Mouse (Mus musculus) spleen, embryonic (tissue): ENCODE data around the gene Gm16867.
"Not testable (repeated sequence)": the region's sequence is repeated elsewhere in the genome, so short reads cannot be mapped to it uniquely, and the experiment has no call there.

Experiments
- CTCF ChIA-PET: fragments of 350-600 bp; sonication (Branson Sonifier 250); formaldehyde crosslinking; loops from one replicate; lab custom pipeline; 2022; lab: Charles Lee

Gm16867 gene

GRCm38 (mm10) chr14:69464465-69464864, 38.7 kb downstream of the Gm16867 start:
- CTCF ChIA-PET, result not testable (repeated sequence)

DNA sequence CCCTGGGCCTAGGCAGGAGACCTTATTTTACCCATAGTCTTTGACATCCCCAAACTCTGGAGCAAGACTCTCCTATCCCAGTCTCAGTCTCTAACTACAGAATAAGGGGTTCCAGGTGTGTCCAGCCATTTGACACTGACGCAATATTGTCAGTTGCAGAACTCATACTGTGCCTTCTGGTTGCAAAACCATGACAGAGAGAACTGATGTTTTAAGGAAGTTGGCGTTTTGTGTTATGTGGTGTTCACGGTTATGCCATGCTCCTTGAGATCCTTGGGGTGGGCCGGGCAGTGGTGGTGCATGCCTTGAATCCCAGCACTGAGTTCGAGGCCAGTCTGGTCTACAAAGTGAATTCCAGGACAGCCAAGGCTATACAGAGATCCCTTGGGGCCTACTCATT, 45.5 kb downstream of the Gm16867 start:
- CTCF ChIA-PET, result not testable (repeated sequence)

- CTCF ChIA-PET, result not testable (repeated sequence)
Observed at GRCm38 (mm10) chr14:69454640-69455039, 48.5 kb downstream of the Gm16867 start.

DNA sequence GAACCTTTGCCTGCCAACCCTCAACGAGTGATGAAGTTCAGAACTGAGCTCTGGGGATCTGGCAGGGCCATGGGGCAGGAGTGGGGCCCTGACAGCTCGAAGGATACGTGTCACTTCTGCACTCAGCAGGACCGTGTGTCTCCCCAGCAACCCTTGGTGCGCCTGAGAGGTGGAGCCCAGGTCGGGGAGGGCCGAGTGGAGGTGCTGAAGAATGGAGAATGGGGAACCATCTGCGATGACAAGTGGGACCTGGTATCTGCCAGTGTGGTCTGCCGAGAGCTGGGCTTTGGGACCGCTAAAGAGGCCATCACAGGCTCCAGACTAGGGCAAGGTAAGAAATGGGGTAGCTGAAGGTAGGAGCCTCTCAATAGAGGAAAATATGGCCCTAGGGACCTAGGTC, 54.3 kb downstream of the Gm16867 start:
- CTCF ChIA-PET, result not testable (repeated sequence)

DNA sequence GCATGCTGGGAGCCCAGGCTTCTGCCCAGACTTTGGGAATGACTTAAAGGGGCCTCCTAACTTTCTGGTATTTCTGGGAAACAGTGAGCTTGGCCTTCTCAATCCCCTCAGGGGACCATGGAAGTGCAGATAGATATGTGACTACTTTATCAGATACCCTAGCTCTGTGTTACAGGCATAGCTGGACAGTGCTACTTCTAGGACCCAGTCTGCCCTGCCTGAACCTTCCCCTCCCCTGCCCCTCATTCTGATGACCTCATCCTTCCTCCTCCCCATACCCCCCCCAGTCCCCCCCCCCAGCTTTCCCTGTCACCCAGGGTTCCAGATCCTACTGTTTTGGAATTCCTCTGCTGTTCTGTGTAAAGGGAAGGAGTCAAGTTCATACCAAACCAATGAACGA, 56.2 kb downstream of the Gm16867 start:
- CTCF ChIA-PET, result not testable (repeated sequence)

GRCm38 (mm10) chr14:69443092-69443692, 60.0 kb downstream of the Gm16867 start:
- CTCF ChIA-PET, result not testable (repeated sequence)

DNA sequence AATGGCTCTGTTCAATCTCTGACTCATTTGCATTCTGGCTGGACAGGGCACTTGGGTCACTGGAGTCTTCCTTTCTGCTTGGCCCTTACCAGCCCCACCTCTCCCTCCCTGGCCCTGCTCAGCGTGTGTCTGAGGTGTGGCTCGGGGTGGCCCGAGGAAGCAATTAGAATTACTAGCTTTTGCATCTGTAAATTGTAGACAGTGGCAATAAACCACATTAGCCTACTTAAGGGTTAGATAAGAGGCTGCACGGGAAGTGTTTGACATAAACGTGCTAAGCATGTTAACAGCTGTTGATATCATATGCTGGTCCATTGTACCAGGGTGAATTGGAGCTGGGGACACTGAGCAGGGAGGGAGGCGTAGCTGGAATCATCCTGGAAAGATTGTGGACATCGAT, 62.2 kb downstream of the Gm16867 start:
- CTCF ChIA-PET, result not testable (repeated sequence)

DNA sequence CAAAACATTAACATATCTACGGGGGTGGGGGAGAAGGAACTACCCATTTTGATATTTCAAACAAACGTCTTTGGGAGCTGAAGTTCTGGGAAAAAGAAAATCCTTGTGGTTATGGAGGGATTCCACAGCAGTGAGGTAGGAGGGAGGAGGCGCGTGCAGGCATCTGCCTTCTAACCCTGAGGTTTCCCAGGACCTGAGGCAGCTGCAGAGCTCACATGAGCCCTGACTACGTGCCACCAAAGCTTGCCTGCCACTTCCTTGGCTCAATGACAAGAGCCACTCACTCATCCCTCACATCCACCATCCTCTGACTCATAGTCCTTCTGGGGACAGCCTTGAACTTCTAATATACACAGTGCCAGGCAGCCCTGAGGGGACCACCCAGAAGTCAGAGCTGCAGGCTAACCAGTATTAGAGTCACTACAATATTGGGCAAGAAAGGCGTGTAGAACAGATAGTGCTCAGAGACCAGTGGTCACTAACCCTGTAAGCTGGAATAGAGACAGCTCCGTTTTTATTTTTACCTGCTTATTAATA, 64.4 kb downstream of the Gm16867 start:
- CTCF ChIA-PET, result not testable (repeated sequence)

DNA sequence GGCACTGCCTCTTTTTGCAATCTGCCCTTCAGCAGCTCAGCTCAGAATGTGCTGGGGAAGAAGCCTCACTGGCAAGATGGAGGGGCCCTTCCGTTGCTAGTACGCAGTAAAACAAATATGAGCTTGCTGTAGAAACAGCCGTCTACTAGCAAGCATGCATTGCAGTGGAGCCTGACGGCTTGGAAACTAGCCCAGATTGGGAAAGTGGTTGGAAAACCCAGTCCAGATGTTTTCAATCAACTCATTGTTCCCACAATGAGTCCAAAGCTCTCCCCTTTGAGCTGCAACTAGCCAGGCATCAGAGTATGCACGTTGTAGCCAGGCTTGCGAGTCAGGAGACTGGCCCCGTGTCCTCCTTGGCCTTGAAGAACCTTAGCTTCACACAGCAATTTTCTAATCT, 82.2 kb downstream of the Gm16867 start:
- CTCF ChIA-PET, result not testable (repeated sequence)

DNA sequence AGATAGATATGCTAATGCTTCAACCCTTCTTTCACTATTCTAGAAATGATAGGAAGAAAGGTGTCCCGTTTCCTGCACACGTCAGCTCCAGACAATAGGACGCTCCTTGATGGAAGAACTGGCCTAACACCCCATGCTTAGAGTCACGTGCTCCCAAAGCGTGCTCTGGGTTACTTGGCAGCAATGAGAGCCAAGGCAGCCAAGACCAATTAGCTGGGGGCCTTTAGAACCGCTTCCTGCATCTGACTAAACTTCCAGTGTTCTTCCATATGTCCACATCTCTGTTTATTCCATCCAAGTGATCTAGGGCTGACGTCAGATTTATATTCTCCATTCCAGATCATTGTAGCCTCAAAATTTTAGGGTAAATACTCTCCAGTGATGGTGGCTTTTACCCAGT, 85.6 kb downstream of the Gm16867 start:
- CTCF ChIA-PET, result not testable (repeated sequence)
